Mouse (Mus musculus): Measurements from ENCODE around the gene Corin.

The Corin gene

GRCm38 (mm10) chr5:72503531-72504523, at the start of gene Corin:
Gene Corin, minus strand, starts transcription at chr5:72504473.
- in situ Hi-C loops (cut with MboI, MseI): no loop called here

DNA sequence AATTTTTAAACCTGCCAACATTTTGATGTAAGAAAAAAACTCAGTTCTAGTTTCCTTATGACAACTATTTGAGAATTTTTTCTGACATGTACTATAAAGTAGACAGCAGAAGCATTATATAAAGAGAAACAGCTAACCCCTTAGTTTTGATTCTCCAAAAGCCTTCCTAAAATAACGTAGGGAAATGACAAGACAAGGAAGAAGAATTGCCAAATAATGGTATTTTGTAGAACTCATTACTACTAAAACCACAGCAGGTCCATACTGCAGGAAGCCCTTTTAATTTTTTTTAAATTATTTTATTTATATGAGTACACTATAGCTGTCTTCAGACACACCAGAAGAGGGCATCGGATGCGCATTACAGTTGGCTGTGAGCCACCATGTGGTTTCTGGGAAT, 46.9 kb upstream of the Corin start:
- in situ Hi-C loops (cut with MboI, MseI): no loop called here

GRCm38 (mm10) chr5:72528896-72529295, 24.6 kb upstream of the Corin start:
- in situ Hi-C loops (cut with MboI, MseI): no loop called here

GRCm38 (mm10) chr5:72513808-72514207, 9.5 kb upstream of the Corin start:
- in situ Hi-C loops (cut with MboI, MseI): no loop called here

DNA sequence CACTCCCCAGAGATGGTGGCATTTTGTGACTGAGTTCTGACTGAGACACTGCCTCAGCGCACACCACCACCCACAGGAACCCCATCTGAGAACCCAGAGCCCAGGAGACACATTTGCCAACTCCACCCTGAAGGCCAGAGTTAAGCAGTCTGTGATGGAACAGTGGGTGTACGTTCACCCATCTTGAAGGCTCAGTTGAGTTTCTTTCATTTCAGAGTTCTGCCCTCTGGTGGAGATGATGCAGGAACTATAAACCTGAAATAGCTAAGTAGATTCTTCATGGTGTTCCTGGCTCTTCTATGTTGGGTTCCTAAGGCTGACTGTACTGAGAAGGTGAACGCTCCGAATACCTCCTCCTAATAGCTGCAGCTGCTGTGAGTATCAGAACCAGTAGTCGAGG, 1.5 kb upstream of the Corin start:
- in situ Hi-C loops (cut with MboI, MseI): no loop called here

- in situ Hi-C loops (cut with MboI, MseI): no loop called here
Observed at GRCm38 (mm10) chr5:72502778-72503177, 1.5 kb downstream of the Corin start.

- in situ Hi-C loops (cut with MboI, MseI): no loop called here
Observed at GRCm38 (mm10) chr5:72501763-72502162, 2.5 kb downstream of the Corin start.

DNA sequence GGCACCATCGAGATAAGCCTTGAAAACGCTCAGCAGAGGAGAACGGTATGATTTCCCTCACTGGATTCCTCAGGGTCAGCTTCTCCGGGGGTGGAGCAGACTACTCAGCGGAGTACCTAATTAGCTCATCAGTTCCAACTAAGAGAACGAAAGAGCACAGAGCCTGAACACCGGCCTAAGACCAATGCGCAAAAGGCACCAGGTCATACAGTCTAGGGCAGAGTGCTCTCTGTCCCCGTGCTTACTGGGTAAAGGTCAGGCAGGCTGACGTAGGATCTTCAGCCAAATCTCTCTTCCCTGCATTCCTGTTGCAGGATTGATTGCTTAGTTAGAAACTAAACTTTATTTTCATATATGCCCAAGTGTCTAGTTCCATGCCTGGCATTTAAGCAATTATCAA, 6.0 kb downstream of the Corin start:
- in situ Hi-C loops (cut with MboI, MseI): no loop called here

GRCm38 (mm10) chr5:72496756-72497155, 7.5 kb downstream of the Corin start:
- in situ Hi-C loops (cut with MboI, MseI): no loop called here

DNA sequence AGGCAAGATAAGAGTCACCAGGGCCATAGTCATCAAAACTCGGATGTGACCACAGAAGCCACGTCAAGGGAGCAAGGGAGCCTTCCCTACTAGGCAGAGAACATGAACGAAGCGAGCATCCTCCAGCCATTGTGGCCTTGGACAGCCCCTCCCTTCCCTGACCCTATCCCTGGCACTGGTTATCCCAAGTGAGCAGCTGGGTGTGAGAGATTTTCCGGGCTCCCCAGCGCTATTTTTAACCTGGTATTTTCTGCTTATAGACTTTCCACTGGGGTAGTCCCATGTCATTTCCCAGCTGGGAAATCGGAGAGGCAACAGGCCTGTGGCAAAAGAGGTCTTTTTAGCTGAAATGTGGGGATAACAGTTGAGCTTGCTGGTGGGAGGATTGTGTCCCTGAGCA, 10.4 kb downstream of the Corin start:
- in situ Hi-C loops (cut with MboI, MseI): no loop called here

- in situ Hi-C loops (cut with MboI, MseI): no loop called here
Observed at GRCm38 (mm10) chr5:72491232-72491631, 13.0 kb downstream of the Corin start.

- in situ Hi-C loops (cut with MboI, MseI): loop anchor here (10.0 kb wide), 1 partner anchor 1576 kb away; no protein-coding TSS in a partner anchor
Observed at GRCm38 (mm10) chr5:72480456-72480855, 23.8 kb downstream of the Corin start.

DNA sequence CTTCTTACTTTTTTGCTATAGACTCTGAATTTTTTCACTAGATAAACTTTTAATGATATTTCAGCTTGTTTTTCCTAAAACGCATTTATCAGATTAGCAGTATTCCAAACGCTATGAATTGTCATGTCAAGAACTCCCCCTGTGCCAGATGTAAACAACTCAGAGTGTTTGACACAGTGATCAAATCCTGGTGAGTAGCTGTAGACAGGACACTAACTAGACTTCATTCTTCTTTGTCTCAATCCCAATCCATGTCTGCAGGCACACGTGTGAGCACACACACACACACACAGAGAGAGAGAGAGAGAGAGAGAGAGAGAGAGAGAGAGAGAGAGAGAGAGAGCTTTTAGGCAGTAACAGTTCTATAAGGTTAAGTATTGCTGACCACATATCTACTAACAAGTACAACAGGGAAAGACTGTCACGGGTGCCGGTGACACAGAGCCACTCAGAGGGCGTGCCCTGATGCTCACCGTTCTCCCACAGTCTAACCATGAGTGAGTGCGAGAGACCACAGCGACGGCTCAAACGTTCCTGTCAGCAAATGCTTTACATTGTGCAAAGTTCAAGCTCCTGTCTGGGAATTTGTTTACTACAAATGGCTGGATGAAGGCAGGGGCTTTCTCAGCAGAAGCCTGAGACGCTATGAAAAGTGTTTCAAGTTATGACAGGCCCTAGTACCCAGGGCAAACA, 31.8 kb downstream of the Corin start:
- in situ Hi-C loops (cut with MboI, MseI): no loop called here

GRCm38 (mm10) chr5:72471746-72472145, 32.5 kb downstream of the Corin start:
- in situ Hi-C loops (cut with MboI, MseI): no loop called here

- in situ Hi-C loops (cut with MboI, MseI): no loop called here
Observed at GRCm38 (mm10) chr5:72464932-72465331, 39.3 kb downstream of the Corin start.

- in situ Hi-C loops (cut with MboI, MseI): no loop called here
Observed at GRCm38 (mm10) chr5:72459374-72460112, 44.7 kb downstream of the Corin start.

- in situ Hi-C loops (cut with MboI, MseI): no loop called here
Observed at GRCm38 (mm10) chr5:72453690-72454089, 50.6 kb downstream of the Corin start.

- in situ Hi-C loops (cut with MboI, MseI): no loop called here
Observed at GRCm38 (mm10) chr5:72453176-72453575, 51.1 kb downstream of the Corin start.

- in situ Hi-C loops (cut with MboI, MseI): no loop called here
Observed at GRCm38 (mm10) chr5:72452750-72453149, 51.5 kb downstream of the Corin start.

GRCm38 (mm10) chr5:72448846-72449245, 55.4 kb downstream of the Corin start:
- in situ Hi-C loops (cut with MboI, MseI): no loop called here

- in situ Hi-C loops (cut with MboI, MseI): no loop called here
Observed at GRCm38 (mm10) chr5:72446104-72446503, 58.2 kb downstream of the Corin start.

- in situ Hi-C loops (cut with MboI, MseI): no loop called here
Observed at GRCm38 (mm10) chr5:72443946-72444345, 60.3 kb downstream of the Corin start.

Measured in T-helper 1 cell (primary cell).